Mouse (Mus musculus) neural tube, embryonic 15.5 days (tissue): ENCODE results near the gene Nkx2-5. TPM values are rescaled to one million over a fixed set of nuclear protein-coding genes. Genes with fewer than 3 reads are reported as not detected.

Experiments used
- ATAC-seq: fragments of 200-750 bp; cut with Nextera tagmentation; 2 replicates; pipeline ENCODE4 v1.8.0; 2017; ENCODE audit warnings: mild to moderate bottlenecking, moderate TSS enrichment, moderate library complexity; ENCODE audit not compliant: low FRiP score
- H3K27ac ChIP-seq: fragments of 300-500 bp; sonication (generic); replicated peaks from 2 replicates; pipeline ENCODE4 v1.5.1; 2015; ENCODE audit warnings: mild to moderate bottlenecking, inconsistent platforms
- H3K27me3 ChIP-seq: fragments of 300-500 bp; sonication (generic); replicated peaks from 2 replicates; pipeline ENCODE4 v1.6.1; 2015; ENCODE audit warnings: inconsistent platforms
- H3K36me3 ChIP-seq: fragments of 300-500 bp; sonication (generic); 2 replicates; pipeline ENCODE4 v1.6.1; 2015; ENCODE audit warnings: inconsistent platforms
- H3K4me1 ChIP-seq: fragments of 300-500 bp; sonication (generic); 2 replicates; pipeline ENCODE4 v1.6.1; 2015; ENCODE audit warnings: inconsistent platforms
- H3K4me2 ChIP-seq: fragments of 300-500 bp; sonication (generic); 2 replicates; pipeline ENCODE4 v1.6.1; 2015; ENCODE audit warnings: inconsistent platforms, mild to moderate bottlenecking, moderate library complexity
- H3K4me3 ChIP-seq: fragments of 300-500 bp; sonication (generic); replicated peaks from 2 replicates; pipeline ENCODE4 v1.5.1; 2015; ENCODE audit warnings: mild to moderate bottlenecking, inconsistent platforms
- H3K9ac ChIP-seq: fragments of 300-500 bp; sonication (generic); replicated peaks from 2 replicates; pipeline ENCODE4 v1.6.1; 2015; ENCODE audit warnings: mild to moderate bottlenecking, inconsistent platforms
- H3K9me3 ChIP-seq: fragments of 300-500 bp; sonication (generic); replicated peaks from 2 replicates; pipeline ENCODE4 v1.6.1; 2016; ENCODE audit warnings: inconsistent platforms
- WGBS: fragments of 180-500 bp; shearing (Covaris S2); methylation state at CpG from one replicate; pipeline ENCODE4 v1.1.7; 2015; ENCODE audit warnings: mixed read lengths; 5-methylcytosine and 5-hydroxymethylcytosine counted together
- polyA plus RNA-seq: library from polyadenylated mRNA; unstranded; fragments of >200 nt; fragmentation: Nextera tagmentation; extraction: Ambion mirVana; gene quantifications from 2 replicates; pipeline ENCODE4 v1.2.1, GENCODE M21; 2015

Gene Nkx2-5
- polyA plus RNA-seq, 1 experiment from 2014 or later: not detected

GRCm38 (mm10) chr17:26874542-26874941, 29.7 kb upstream of the Nkx2-5 start:
- WGBS: 65% methylated on average over 11 of the region's 11 CpGs

GRCm38 (mm10) chr17:26873502-26873901, 28.7 kb upstream of the Nkx2-5 start:
- Histone ChIP-seq H3K9me3 (no peaks in the 10 kb centered on the region), H3K4me2 (no peak overlapping the region), H3K27ac (no peak overlapping the region), H3K4me1 (no peaks in the 10 kb centered on the region), H3K36me3 (no peaks in the 10 kb centered on the region), H3K4me3 (no peak overlapping the region), H3K9ac (no peak overlapping the region), H3K27me3 (no peaks in the 10 kb centered on the region)
- no peak for ATAC-seq
- 78% methylated on average over 8 of the region's 8 CpGs for WGBS

More at GRCm38 (mm10) chr17:26874542-26874941, 29.7 kb upstream of the Nkx2-5 start:
- no peak overlapping the region for H3K27ac ChIP-seq
- H3K4me1 ChIP-seq: no peaks in the 10 kb centered on the region
- no peaks in the 10 kb centered on the region for H3K9me3 ChIP-seq
- no peak overlapping the region for H3K4me2 ChIP-seq
- no peak overlapping the region for H3K4me3 ChIP-seq
- ATAC-seq: no peak
- H3K27me3 ChIP-seq: no peaks in the 10 kb centered on the region
- H3K36me3 ChIP-seq: no peaks in the 10 kb centered on the region
- no peak overlapping the region for H3K9ac ChIP-seq

GRCm38 (mm10) chr17:26872870-26873269, 28.1 kb upstream of the Nkx2-5 start:
- Histone ChIP-seq H3K36me3 (no peaks in the 10 kb centered on the region), H3K27ac (no peak overlapping the region), H3K4me2 (no peak overlapping the region), H3K9ac (no peak overlapping the region), H3K9me3 (no peaks in the 10 kb centered on the region), H3K4me1 (no peaks in the 10 kb centered on the region), H3K27me3 (no peaks in the 10 kb centered on the region), H3K4me3 (no peak overlapping the region)
- no peak for ATAC-seq
- WGBS: 73% methylated on average over 3 of the region's 3 CpGs

- Histone ChIP-seq H3K4me2 (no peak overlapping the region), H3K36me3 (no peaks in the 10 kb centered on the region), H3K27me3 (no peaks in the 10 kb centered on the region; the same call in 1 of the 2 replicates), H3K4me3 (no peak overlapping the region), H3K27ac (no peak overlapping the region), H3K9ac (no peak overlapping the region), H3K4me1 (no peaks in the 10 kb centered on the region), H3K9me3 (no peaks in the 10 kb centered on the region)
- 37% methylated on average over 5 of the region's 5 CpGs for WGBS
- no peak for ATAC-seq
Observed at GRCm38 (mm10) chr17:26868756-26869155, 23.9 kb upstream of the Nkx2-5 start.

- no peak for ATAC-seq
- Histone ChIP-seq H3K27me3 (peaks cover 6% of the 10 kb centered on the region; the same call in 1 of the 2 replicates), H3K4me2 (no peak overlapping the region), H3K4me3 (no peak overlapping the region), H3K27ac (no peak overlapping the region), H3K9ac (no peak overlapping the region), H3K36me3 (no peaks in the 10 kb centered on the region), H3K9me3 (no peaks in the 10 kb centered on the region), H3K4me1 (no peaks in the 10 kb centered on the region)
- 69% methylated on average over 6 of the region's 6 CpGs for WGBS
Observed at GRCm38 (mm10) chr17:26865156-26865555, 20.3 kb upstream of the Nkx2-5 start.

- H3K27me3 ChIP-seq: peaks cover 12% of the 10 kb centered on the region
- 60% methylated on average over 5 of the region's 5 CpGs for WGBS
- H3K9ac ChIP-seq: no peak overlapping the region
- no peak overlapping the region for H3K27ac ChIP-seq
- no peaks in the 10 kb centered on the region for H3K4me1 ChIP-seq
- no peak overlapping the region for H3K4me2 ChIP-seq
- H3K9me3 ChIP-seq: no peaks in the 10 kb centered on the region
- ATAC-seq: no peak
- no peaks in the 10 kb centered on the region for H3K36me3 ChIP-seq
- no peak overlapping the region for H3K4me3 ChIP-seq
Observed at GRCm38 (mm10) chr17:26864343-26864742, 19.5 kb upstream of the Nkx2-5 start.

GRCm38 (mm10) chr17:26861793-26862192, 17.0 kb upstream of the Nkx2-5 start:
- ATAC-seq: no peak
- H3K4me2 ChIP-seq: no peak overlapping the region
- whole genome bisulfite sequencing: 77% methylated on average over 4 of the region's 4 CpGs
- H3K9ac ChIP-seq: no peak overlapping the region
- no peaks in the 10 kb centered on the region for H3K9me3 ChIP-seq
- H3K27ac ChIP-seq: no peak overlapping the region
- peaks cover 33% of the 10 kb centered on the region for H3K27me3 ChIP-seq
- H3K4me3 ChIP-seq: no peak overlapping the region
- H3K4me1 ChIP-seq: no peaks in the 10 kb centered on the region
- no peaks in the 10 kb centered on the region for H3K36me3 ChIP-seq

GRCm38 (mm10) chr17:26861383-26861782, 16.6 kb upstream of the Nkx2-5 start:
- 12% methylated on average over 6 of the region's 6 CpGs for whole genome bisulfite sequencing
- Histone ChIP-seq H3K9me3 (no peaks in the 10 kb centered on the region), H3K36me3 (no peaks in the 10 kb centered on the region), H3K4me3 (no peak overlapping the region), H3K27ac (no peak overlapping the region), H3K9ac (no peak overlapping the region), H3K4me1 (no peaks in the 10 kb centered on the region), H3K27me3 (peaks cover 37% of the 10 kb centered on the region), H3K4me2 (no peak overlapping the region)
- no peak for ATAC-seq

GRCm38 (mm10) chr17:26860906-26861305, 16.1 kb upstream of the Nkx2-5 start:
- Histone ChIP-seq H3K9ac (no peak overlapping the region), H3K4me2 (no peak overlapping the region), H3K27ac (no peak overlapping the region), H3K4me1 (no peaks in the 10 kb centered on the region), H3K9me3 (no peaks in the 10 kb centered on the region), H3K27me3 (peaks cover 42% of the 10 kb centered on the region), H3K4me3 (no peak overlapping the region), H3K36me3 (no peaks in the 10 kb centered on the region)
- ATAC-seq: no peak
- 47% methylated on average over 4 of the region's 4 CpGs for WGBS

GRCm38 (mm10) chr17:26852262-26852661, 7.5 kb upstream of the Nkx2-5 start:
- no peaks in the 10 kb centered on the region for H3K36me3 ChIP-seq
- H3K27me3 ChIP-seq: peaks cover 86% of the 10 kb centered on the region
- 1% methylated on average over 4 of the region's 4 CpGs for WGBS
- H3K4me3 ChIP-seq: no peak overlapping the region
- ATAC-seq: no peak
- no peaks in the 10 kb centered on the region for H3K9me3 ChIP-seq
- no peak overlapping the region for H3K27ac ChIP-seq
- H3K4me1 ChIP-seq: peaks cover 12% of the 10 kb centered on the region
- H3K9ac ChIP-seq: no peak overlapping the region
- H3K4me2 ChIP-seq: no peak overlapping the region

GRCm38 (mm10) chr17:26851136-26851460, 6.3 kb upstream of the Nkx2-5 start:
- Histone ChIP-seq H3K4me3 (0 out of 2 replicates have a peak overlapping the region, but pooled peaks have one; percentile 12), H3K27ac (no peak overlapping the region), H3K9me3 (no peaks in the 10 kb centered on the region), H3K4me2 (no peak overlapping the region), H3K9ac (no peak overlapping the region), H3K4me1 (peaks cover 12% of the 10 kb centered on the region), H3K36me3 (no peaks in the 10 kb centered on the region), H3K27me3 (peaks cover 84% of the 10 kb centered on the region)
- 7% methylated on average over 8 of the region's 8 CpGs for WGBS
- no peak for ATAC-seq

- peak overlapping the region; percentile 12 for H3K4me3 ChIP-seq
- no peak overlapping the region for H3K9ac ChIP-seq
- no peak for ATAC-seq
- no peaks in the 10 kb centered on the region for H3K36me3 ChIP-seq
- WGBS: 1% methylated on average over 48 of the region's 48 CpGs
- no peaks in the 10 kb centered on the region for H3K9me3 ChIP-seq
- peaks cover 83% of the 10 kb centered on the region for H3K27me3 ChIP-seq
- H3K4me2 ChIP-seq: peak overlapping the region; percentile 39
- H3K4me1 ChIP-seq: peaks cover 12% of the 10 kb centered on the region
- H3K27ac ChIP-seq: no peak overlapping the region
Observed at GRCm38 (mm10) chr17:26850358-26851135, 5.7 kb upstream of the Nkx2-5 start.
